Mouse (Mus musculus): Measurements from ENCODE around the gene Cntd1. TPM values are rescaled to one million over a fixed set of nuclear protein-coding genes. Genes with fewer than 3 reads are reported as not detected.
A peak's percentile ranks its signal among the peaks of the same experiment; 100 is the strongest.

Gene Cntd1
- polyA plus RNA-seq, 1 experiment from 2014 or later = 0.29 TPM

DNA sequence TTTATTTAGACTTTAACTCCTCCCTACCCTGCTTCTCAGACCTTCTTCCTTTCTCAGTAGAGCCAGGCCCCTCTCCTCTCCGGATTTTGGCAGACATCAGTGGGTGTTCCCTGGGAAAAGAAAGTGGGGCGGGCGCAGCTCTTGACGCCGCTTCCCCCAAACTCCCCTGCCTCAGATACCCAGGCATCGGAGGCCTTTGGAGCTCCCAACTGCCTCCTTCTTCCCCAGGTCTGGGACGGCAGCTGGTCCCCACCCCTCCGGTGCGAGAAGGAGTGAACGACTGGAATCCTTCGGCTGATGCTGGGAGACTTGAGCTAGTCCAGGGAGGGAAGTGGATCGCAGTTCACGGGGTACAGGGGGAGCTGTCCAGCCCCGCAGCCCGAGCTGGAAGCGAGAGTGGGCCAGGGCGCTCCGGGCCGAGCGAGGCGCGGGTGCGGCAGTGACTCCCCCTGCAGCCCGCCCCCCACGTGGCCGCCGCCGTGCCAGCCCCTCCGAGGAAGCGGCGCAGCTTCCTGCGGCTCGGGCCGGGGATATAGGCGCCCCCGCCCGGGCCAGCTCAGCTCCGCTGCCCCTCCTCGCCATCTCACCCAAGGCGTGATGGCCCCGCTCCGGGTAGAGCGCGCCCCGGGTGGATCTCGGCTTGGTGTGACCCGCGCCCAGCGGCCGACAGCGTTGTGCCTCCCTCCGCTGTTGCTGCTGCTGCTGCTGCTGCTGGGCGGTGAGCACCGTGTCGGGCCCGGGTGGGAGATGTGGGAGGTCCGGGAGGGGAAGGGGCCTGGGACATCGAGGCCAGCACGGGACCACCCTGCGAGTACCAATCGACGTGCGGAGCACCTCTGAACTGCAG is 32.7 kb upstream of the Cntd1 start, which contains the start of gene Ramp2:
Ramp2 (plus strand) TSS at position 174 of the 847 bp plus-strand sequence.
- WGBS (ENCODE audit: missing documents) = 6% methylated on average over 51 of the region's 63 CpGs
- Histone ChIP-seq H3K79me2 (ENCODE audit: inconsistent target) (no peaks in the 10 kb centered on the region), H3K36me3 (ENCODE audit: inconsistent target) (no peaks in the 10 kb centered on the region), H3K27ac (no peak within 1 kb of the TSS), H3K4me3 (ENCODE audit: inconsistent target) (no peak within 1 kb of the TSS)

DNA sequence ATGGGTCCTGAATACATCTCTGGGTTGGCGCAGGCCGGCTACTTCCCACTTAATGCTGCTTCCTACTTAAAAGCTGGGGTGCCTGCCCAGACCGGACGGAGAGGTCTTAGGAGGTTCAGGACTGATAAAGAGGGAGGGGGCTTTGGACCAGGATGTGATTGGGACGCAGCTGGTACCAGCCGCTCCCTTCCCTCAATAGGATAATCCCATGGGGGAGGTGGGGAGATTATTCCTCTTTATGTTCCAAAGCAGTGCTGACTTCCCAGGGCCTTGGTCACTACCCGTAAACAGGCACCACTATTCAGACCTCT is 32.2 kb upstream of the Cntd1 start:
- no peak overlapping the region for H3K27ac ChIP-seq
- no peaks in the 10 kb centered on the region for H3K79me2 ChIP-seq (ENCODE audit: inconsistent target)
- no peaks in the 10 kb centered on the region for H3K36me3 ChIP-seq (ENCODE audit: inconsistent target)
- WGBS (ENCODE audit: missing documents) = 22% methylated on average over 7 of the region's 7 CpGs
- H3K4me3 ChIP-seq (ENCODE audit: inconsistent target) = no peak overlapping the region

GRCm38 (mm10) chr11:101247521-101248030 is 31.2 kb upstream of the Cntd1 start:
- 92% methylated on average over 6 of the region's 6 CpGs for WGBS (ENCODE audit: missing documents)
- Histone ChIP-seq H3K4me3 (ENCODE audit: inconsistent target) (no peak overlapping the region), H3K79me2 (ENCODE audit: inconsistent target) (no peaks in the 10 kb centered on the region), H3K27ac (no peak overlapping the region), H3K36me3 (ENCODE audit: inconsistent target) (no peaks in the 10 kb centered on the region)

DNA sequence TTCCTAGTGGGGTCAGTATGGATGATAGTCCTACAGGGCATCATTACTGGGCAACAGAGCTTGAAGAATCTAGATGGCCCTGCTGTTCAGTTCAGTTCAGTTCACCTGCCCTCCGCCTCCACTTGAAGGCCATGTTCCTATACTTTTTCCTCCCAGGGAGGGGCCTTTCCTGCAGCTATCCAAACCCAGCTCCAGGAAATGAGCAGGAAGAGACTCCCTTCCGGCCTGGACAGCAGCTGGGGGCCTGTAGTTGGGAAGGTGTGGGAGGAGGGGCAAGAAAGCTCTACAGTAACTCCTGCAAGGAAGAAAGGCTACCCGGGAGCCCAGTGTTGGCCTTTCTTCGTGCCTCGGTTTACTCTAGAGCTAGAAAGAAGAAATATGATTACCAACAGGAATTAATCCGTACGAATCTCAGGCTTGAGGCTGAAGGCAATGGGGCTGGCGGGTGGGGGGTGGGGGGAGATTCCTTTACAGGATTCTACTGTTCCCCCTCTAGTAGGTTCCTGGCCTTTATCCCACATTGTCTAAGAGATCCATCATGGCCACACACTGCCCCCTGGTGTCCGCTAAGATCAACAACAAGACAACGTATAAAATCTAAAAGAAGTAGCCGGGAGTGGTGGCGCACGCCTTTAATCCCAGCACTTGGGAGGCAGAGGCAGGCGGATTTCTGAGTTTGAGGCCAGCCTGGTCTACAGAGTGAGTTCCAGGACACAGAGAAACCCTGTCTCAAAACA is 30.4 kb upstream of the Cntd1 start:
- Histone ChIP-seq H3K27ac (no peak overlapping the region), H3K4me3 (ENCODE audit: inconsistent target) (no peak overlapping the region), H3K79me2 (ENCODE audit: inconsistent target) (no peaks in the 10 kb centered on the region), H3K36me3 (ENCODE audit: inconsistent target) (no peaks in the 10 kb centered on the region)
- WGBS (ENCODE audit: missing documents) = 38% methylated on average over 14 of the region's 14 CpGs

DNA sequence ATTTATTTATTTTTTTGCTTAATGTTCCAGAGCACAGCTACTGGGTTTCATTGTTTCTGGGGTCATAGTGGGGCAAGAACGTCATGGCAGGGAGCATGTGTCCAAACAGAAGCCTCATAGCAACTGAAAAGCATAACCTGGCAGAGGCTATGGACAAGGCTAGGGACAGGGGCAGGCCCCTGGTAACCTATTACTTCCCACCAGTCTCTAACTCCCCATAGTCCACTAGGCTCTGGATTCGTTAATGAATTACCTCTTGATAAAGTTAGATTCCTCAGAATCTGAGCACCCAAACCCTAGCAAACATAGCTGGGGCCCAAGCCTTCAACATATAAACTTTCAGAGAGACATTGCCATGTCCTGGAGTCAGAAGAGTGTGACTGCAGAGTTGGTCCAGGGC is 27.8 kb upstream of the Cntd1 start:
- Histone ChIP-seq H3K79me2 (ENCODE audit: inconsistent target) (no peaks in the 10 kb centered on the region; the same call in 1 of the 2 replicates), H3K27ac (no peak overlapping the region), H3K4me3 (ENCODE audit: inconsistent target) (no peak overlapping the region), H3K36me3 (ENCODE audit: inconsistent target) (0 out of 2 replicates have a peak, but pooled peaks cover 3% of the 10 kb centered on the region)
- 84% methylated on average over 2 of the region's 2 CpGs for WGBS (ENCODE audit: missing documents)

- peak overlapping the region; percentile 89 for H3K4me3 ChIP-seq (ENCODE audit: inconsistent target)
- no peaks in the 10 kb centered on the region; the same call in 1 of the 2 replicates for H3K79me2 ChIP-seq (ENCODE audit: inconsistent target)
- WGBS (ENCODE audit: missing documents) = 7% methylated on average over 7 of the region's 7 CpGs
- peaks cover 13% of the 10 kb centered on the region; the same call in 1 of the 2 replicates for H3K36me3 ChIP-seq (ENCODE audit: inconsistent target)
- peak overlapping the region; percentile 62 for H3K27ac ChIP-seq
Measured at GRCm38 (mm10) chr11:101252941-101253340, 25.9 kb upstream of the Cntd1 start.

DNA sequence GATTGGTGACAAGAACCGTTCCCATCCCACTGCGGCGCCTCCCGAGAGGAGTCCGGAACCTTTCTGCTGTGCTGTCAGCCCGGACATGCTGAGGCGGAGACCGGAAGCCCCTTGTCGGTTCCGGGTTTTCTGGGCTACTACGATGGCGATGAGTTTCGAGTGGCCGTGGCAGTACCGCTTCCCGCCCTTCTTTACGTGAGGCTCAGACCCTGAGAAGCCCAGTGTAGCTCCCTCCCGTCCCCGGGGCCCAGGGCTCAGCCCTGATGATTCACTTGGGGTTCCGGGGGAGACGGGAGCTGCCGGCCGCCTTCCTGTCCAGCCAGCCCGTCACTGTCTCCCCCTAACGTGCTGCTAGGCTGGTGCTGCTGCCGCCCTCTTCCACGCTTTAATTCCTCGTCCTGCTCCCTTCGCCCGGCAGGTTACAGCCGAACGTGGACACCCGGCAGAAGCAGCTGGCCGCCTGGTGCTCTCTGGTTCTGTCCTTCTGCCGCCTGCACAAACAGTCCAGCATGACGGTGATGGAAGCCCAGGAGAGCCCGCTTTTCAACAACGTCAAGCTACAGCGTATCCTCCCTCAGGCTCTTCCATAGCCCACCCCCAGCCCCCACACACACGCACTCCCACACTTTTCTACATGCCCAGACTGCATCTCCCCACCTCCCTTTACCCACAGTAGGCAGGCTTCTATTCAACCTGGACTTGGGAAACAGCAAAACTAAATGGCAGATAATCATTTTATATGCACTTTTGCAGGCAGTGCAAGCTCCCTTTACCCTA is 25.0 kb upstream of the Cntd1 start, which contains the start of gene Vps25:
Vps25 (plus strand) TSS at position 95 of the 777 bp plus-strand sequence.
- 1% methylated on average over 40 of the region's 40 CpGs for WGBS (ENCODE audit: missing documents)
- peak within 1 kb of the TSS; percentile 62 for H3K27ac ChIP-seq
- H3K79me2 ChIP-seq (ENCODE audit: inconsistent target) = no peaks in the 10 kb centered on the region; the same call in 1 of the 2 replicates
- H3K4me3 ChIP-seq (ENCODE audit: inconsistent target) = peak within 1 kb of the TSS; percentile 89
- peaks cover 22% of the 10 kb centered on the region; the same call in 1 of the 2 replicates for H3K36me3 ChIP-seq (ENCODE audit: inconsistent target)

GRCm38 (mm10) chr11:101255826-101256775 is 22.7 kb upstream of the Cntd1 start:
- no peak overlapping the region for H3K27ac ChIP-seq
- 96% methylated on average over 13 of the region's 13 CpGs for WGBS (ENCODE audit: missing documents)
- H3K4me3 ChIP-seq (ENCODE audit: inconsistent target) = no peak overlapping the region

GRCm38 (mm10) chr11:101259261-101259712 is 19.5 kb upstream of the Cntd1 start:
- WGBS (ENCODE audit: missing documents) = 81% methylated on average over 6 of the region's 6 CpGs
- H3K36me3 ChIP-seq (ENCODE audit: inconsistent target) = peaks cover 26% of the 10 kb centered on the region; the same call in 1 of the 2 replicates
- H3K79me2 ChIP-seq (ENCODE audit: inconsistent target) = no peaks in the 10 kb centered on the region
- no peak overlapping the region for H3K4me3 ChIP-seq (ENCODE audit: inconsistent target)
- no peak overlapping the region for H3K27ac ChIP-seq

More at GRCm38 (mm10) chr11:101255826-101256775, 22.7 kb upstream of the Cntd1 start:
- Histone ChIP-seq H3K79me2 (ENCODE audit: inconsistent target) (no peaks in the 10 kb centered on the region; the same call in 1 of the 2 replicates), H3K36me3 (ENCODE audit: inconsistent target) (peaks cover 26% of the 10 kb centered on the region; the same call in 1 of the 2 replicates)

- no peak within 1 kb of the TSS for H3K4me3 ChIP-seq (ENCODE audit: inconsistent target)
- H3K36me3 ChIP-seq (ENCODE audit: inconsistent target) = peaks cover 26% of the 10 kb centered on the region; the same call in 1 of the 2 replicates
- 3% methylated on average over 43 of the region's 43 CpGs for WGBS (ENCODE audit: missing documents)
- H3K79me2 ChIP-seq (ENCODE audit: inconsistent target) = no peaks in the 10 kb centered on the region
- no peak within 1 kb of the TSS for H3K27ac ChIP-seq
Measured at GRCm38 (mm10) chr11:101259948-101260825, 18.6 kb upstream of the Cntd1 start, which contains the start of gene Wnk4. Gene Wnk4, plus strand, starts transcription at chr11:101260567.

DNA sequence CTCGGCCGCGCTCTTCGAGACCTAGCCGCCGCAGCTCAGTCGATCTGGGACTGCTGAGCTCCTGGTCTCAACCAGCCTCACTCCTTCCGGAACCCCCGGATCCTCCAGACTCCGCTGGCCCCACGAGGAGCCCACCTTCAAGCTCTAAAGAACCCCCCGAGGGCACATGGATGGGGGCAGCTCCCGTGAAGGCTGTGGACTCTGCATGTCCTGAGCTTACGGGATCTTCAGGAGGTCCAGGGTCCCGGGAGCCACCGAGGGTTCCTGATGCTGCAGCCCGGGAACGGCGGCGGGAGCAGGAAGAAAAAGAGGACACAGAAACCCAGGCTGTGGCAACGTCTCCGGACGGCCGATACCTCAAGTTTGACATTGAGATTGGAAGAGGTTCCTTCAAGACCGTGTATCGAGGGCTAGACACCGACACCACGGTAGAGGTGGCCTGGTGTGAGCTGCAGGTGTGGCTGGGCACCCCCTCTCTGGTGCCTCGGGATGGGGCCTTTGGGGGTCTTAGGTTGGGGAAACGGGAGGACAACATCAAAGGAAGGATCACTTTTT is 17.9 kb upstream of the Cntd1 start:
- WGBS (ENCODE audit: missing documents) = 4% methylated on average over 29 of the region's 30 CpGs
- peaks cover 25% of the 10 kb centered on the region; the same call in 1 of the 2 replicates for H3K36me3 ChIP-seq (ENCODE audit: inconsistent target)

More for the DNA sequence above, 17.9 kb upstream of the Cntd1 start:
- no peak overlapping the region for H3K27ac ChIP-seq
- no peaks in the 10 kb centered on the region for H3K79me2 ChIP-seq (ENCODE audit: inconsistent target)
- no peak overlapping the region for H3K4me3 ChIP-seq (ENCODE audit: inconsistent target)
